Mouse (Mus musculus) hindbrain, embryonic 12.5 days (tissue): ENCODE measurements around the gene Eif3l. TPM values are rescaled to one million over a fixed set of nuclear protein-coding genes. Genes with fewer than 3 reads are reported as not detected.

Experiments used
- ATAC-seq: fragments of 200-750 bp; cut with Nextera tagmentation; 2 replicates; pipeline ENCODE4 v1.8.0; 2017; ENCODE audit warnings: moderate TSS enrichment; ENCODE audit not compliant: low FRiP score
- H3K27ac ChIP-seq: fragments of 300-500 bp; sonication (generic); 2 replicates; pipeline ENCODE4 v1.5.1; 2016; ENCODE audit warnings: mild to moderate bottlenecking
- H3K27me3 ChIP-seq: fragments of 300-500 bp; sonication (generic); 2 replicates; pipeline ENCODE4 v1.6.1; 2016; ENCODE audit warnings: mild to moderate bottlenecking
- H3K36me3 ChIP-seq: fragments of 300-500 bp; sonication (generic); 2 replicates; pipeline ENCODE4 v1.6.1; 2016; ENCODE audit warnings: mild to moderate bottlenecking
- H3K4me1 ChIP-seq: fragments of 300-500 bp; sonication (generic); 2 replicates; pipeline ENCODE4 v1.6.1; 2016
- H3K4me2 ChIP-seq: fragments of 300-500 bp; sonication (generic); replicated peaks from 2 replicates; pipeline ENCODE4 v1.6.1; 2016; ENCODE audit warnings: mild to moderate bottlenecking
- H3K4me3 ChIP-seq: fragments of 300-500 bp; sonication (generic); 2 replicates; pipeline ENCODE4 v1.5.1; 2016; ENCODE audit warnings: mild to moderate bottlenecking
- H3K9ac ChIP-seq: fragments of 300-500 bp; sonication (generic); 2 replicates; pipeline ENCODE4 v1.6.1; 2016; ENCODE audit warnings: mild to moderate bottlenecking, moderate library complexity
- H3K9me3 ChIP-seq: fragments of 300-500 bp; sonication (generic); replicated peaks from 2 replicates; pipeline ENCODE4 v1.6.1; 2016; ENCODE audit warnings: mild to moderate bottlenecking
- WGBS: fragments of 180-500 bp; shearing (Covaris S2); methylation state at CpG from one replicate; pipeline ENCODE4 v1.1.7; 2016; 5-methylcytosine and 5-hydroxymethylcytosine counted together
- polyA plus RNA-seq: library from polyadenylated mRNA; unstranded; fragments of >200 nt; fragmentation: Nextera tagmentation; extraction: Ambion mirVana; gene quantifications from 2 replicates; pipeline ENCODE4 v1.2.1, GENCODE M21; 2016

Eif3l gene
- polyA plus RNA-seq, 1 experiment from 2014 or later = 190 TPM

DNA sequence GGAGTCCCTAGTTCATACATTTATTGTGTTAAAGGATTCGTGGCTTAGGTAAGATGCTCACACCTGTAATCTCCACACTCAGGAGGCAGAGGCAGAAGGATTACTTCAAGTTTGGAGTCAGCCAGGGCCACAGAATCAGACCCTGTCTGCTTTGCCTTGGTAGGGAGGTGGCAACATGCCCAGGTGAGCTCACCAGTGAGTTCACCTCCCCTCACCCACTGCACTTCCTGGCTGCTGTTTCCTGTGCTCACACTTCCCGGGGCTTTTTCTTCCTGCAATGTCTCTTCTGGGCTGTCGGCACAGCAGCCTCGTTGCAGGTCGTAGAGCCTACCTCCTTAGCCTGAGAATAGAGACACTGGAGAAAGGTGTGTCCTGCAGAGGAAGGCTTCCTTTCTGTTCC, 40.3 kb downstream of the Eif3l start:
- no peak for ATAC-seq
- no peak overlapping the region for H3K4me2 ChIP-seq
- no peaks in the 10 kb centered on the region for H3K9me3 ChIP-seq
- H3K9ac ChIP-seq = no peak overlapping the region
- H3K27ac ChIP-seq = no peak overlapping the region
- no peak overlapping the region for H3K4me3 ChIP-seq
- H3K36me3 ChIP-seq = peaks cover 54% of the 10 kb centered on the region
- H3K4me1 ChIP-seq = peaks cover 13% of the 10 kb centered on the region
- WGBS = 67% methylated on average over 5 of the region's 5 CpGs
- H3K27me3 ChIP-seq = 0 out of 2 replicates have a peak, but pooled peaks cover 6% of the 10 kb centered on the region

GRCm38 (mm10) chr15:79119491-79119890, 44.5 kb downstream of the Eif3l start:
- Histone ChIP-seq H3K36me3 (peaks cover 80% of the 10 kb centered on the region), H3K27me3 (no peaks in the 10 kb centered on the region), H3K4me2 (no peak overlapping the region), H3K4me3 (no peak overlapping the region), H3K9me3 (no peaks in the 10 kb centered on the region), H3K4me1 (no peaks in the 10 kb centered on the region), H3K9ac (no peak overlapping the region), H3K27ac (no peak overlapping the region)
- ATAC-seq = no peak
- 87% methylated on average over 9 of the region's 9 CpGs for WGBS

GRCm38 (mm10) chr15:79122119-79122518, 47.1 kb downstream of the Eif3l start:
- Histone ChIP-seq H3K27me3 (no peaks in the 10 kb centered on the region), H3K36me3 (peaks cover 69% of the 10 kb centered on the region), H3K4me2 (no peak overlapping the region), H3K4me3 (no peak overlapping the region), H3K27ac (no peak overlapping the region), H3K9me3 (no peaks in the 10 kb centered on the region), H3K9ac (no peak overlapping the region), H3K4me1 (no peaks in the 10 kb centered on the region)
- WGBS = 57% methylated on average over 4 of the region's 4 CpGs
- ATAC-seq = no peak

GRCm38 (mm10) chr15:79122546-79122945, 47.6 kb downstream of the Eif3l start:
- H3K27ac ChIP-seq = no peak overlapping the region
- peaks cover 69% of the 10 kb centered on the region for H3K36me3 ChIP-seq
- WGBS = 86% methylated on average over 13 of the region's 13 CpGs

GRCm38 (mm10) chr15:79123751-79124150, 48.8 kb downstream of the Eif3l start:
- Histone ChIP-seq H3K4me1 (no peaks in the 10 kb centered on the region), H3K27me3 (no peaks in the 10 kb centered on the region), H3K36me3 (peaks cover 70% of the 10 kb centered on the region), H3K9me3 (0 out of 2 replicates have a peak, but pooled peaks cover 7% of the 10 kb centered on the region), H3K4me3 (no peak overlapping the region), H3K4me2 (no peak overlapping the region), H3K27ac (no peak overlapping the region), H3K9ac (no peak overlapping the region)
- 88% methylated on average over 6 of the region's 6 CpGs for WGBS
- ATAC-seq = no peak

More at GRCm38 (mm10) chr15:79122546-79122945, 47.6 kb downstream of the Eif3l start:
- H3K4me1 ChIP-seq = no peaks in the 10 kb centered on the region
- no peak for ATAC-seq
- H3K4me3 ChIP-seq = no peak overlapping the region
- no peaks in the 10 kb centered on the region for H3K27me3 ChIP-seq
- H3K9me3 ChIP-seq = no peaks in the 10 kb centered on the region
- H3K4me2 ChIP-seq = no peak overlapping the region
- no peak overlapping the region for H3K9ac ChIP-seq

GRCm38 (mm10) chr15:79124331-79124875, 49.4 kb downstream of the Eif3l start:
- Histone ChIP-seq H3K9me3 (0 out of 2 replicates have a peak, but pooled peaks cover 7% of the 10 kb centered on the region), H3K4me2 (no peak overlapping the region), H3K4me3 (no peak overlapping the region), H3K9ac (no peak overlapping the region), H3K4me1 (no peaks in the 10 kb centered on the region), H3K27me3 (no peaks in the 10 kb centered on the region), H3K36me3 (peaks cover 71% of the 10 kb centered on the region), H3K27ac (no peak overlapping the region)
- no peak for ATAC-seq
- 87% methylated on average over 10 of the region's 10 CpGs for whole genome bisulfite sequencing

DNA sequence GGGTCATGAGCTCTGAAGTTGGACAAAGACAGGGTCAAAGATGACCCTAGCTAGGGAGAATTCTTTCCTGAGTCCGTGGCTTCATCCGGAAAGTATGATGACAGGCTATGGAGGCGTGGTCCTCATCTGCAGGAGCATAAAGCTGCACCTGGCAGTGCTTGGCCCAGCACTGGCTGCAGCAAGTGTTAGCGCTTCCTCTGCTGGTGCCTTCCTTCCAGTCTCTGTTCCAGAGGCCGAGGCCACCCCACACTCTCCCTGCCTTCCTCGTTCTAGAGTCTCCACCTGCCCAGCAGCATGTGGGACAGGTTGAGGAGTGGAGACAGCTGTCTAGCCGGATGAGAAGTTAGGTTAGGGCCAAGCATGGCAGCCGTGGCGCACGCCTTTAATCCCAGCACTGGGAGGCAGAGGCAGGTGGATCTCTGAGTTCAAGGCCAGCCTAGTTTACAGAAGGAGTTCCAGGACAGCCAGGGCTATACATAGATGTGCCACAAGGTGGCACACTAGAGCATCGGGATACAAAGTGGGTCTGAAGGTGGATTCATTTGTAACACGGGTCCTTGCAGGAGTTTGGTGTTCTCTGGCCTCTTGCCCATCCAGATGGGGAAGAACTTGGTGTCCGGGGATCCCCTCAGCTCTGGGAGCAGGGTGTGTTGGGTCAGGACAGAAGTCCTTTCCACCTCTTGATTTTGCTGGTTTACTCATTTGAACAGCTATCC, 51.4 kb downstream of the Eif3l start:
- Histone ChIP-seq H3K27me3 (no peaks in the 10 kb centered on the region), H3K36me3 (peaks cover 72% of the 10 kb centered on the region), H3K4me2 (no peak overlapping the region), H3K9me3 (0 out of 2 replicates have a peak, but pooled peaks cover 7% of the 10 kb centered on the region), H3K4me3 (no peak overlapping the region), H3K4me1 (no peaks in the 10 kb centered on the region), H3K9ac (no peak overlapping the region), H3K27ac (no peak overlapping the region)
- ATAC-seq = no peak
- WGBS = 81% methylated on average over 13 of the region's 13 CpGs

DNA sequence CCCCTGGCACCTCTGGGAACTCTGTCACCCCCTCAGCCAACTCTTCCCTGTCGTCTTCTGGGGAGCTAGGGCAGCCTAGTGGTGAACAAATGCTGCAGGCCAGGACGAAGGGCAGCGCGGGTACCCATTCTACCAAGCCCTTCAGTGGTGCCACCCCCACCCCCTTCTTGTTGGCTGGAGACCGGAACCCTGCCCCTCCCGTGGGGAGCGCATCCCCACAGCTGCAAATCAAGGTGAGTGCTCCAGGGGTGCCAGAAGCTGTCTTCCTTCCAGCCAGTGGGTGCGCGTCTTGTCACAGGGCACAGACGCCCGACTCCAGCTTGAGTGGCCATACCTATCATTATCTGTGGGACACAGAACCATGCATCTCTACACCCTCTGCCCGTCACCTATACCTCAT, 52.1 kb downstream of the Eif3l start:
- no peak overlapping the region for H3K9ac ChIP-seq
- no peak overlapping the region for H3K4me3 ChIP-seq
- no peaks in the 10 kb centered on the region for H3K4me1 ChIP-seq
- H3K9me3 ChIP-seq = 0 out of 2 replicates have a peak, but pooled peaks cover 7% of the 10 kb centered on the region
- no peak for ATAC-seq
- WGBS = 96% methylated on average over 12 of the region's 12 CpGs
- H3K4me2 ChIP-seq = no peak overlapping the region
- no peak overlapping the region for H3K27ac ChIP-seq
- H3K36me3 ChIP-seq = peaks cover 73% of the 10 kb centered on the region
- H3K27me3 ChIP-seq = no peaks in the 10 kb centered on the region

- Histone ChIP-seq H3K4me2 (no peak overlapping the region), H3K36me3 (peaks cover 74% of the 10 kb centered on the region), H3K27me3 (no peaks in the 10 kb centered on the region), H3K9ac (no peak overlapping the region), H3K27ac (no peak overlapping the region), H3K4me3 (no peak overlapping the region), H3K9me3 (0 out of 2 replicates have a peak, but pooled peaks cover 7% of the 10 kb centered on the region), H3K4me1 (no peaks in the 10 kb centered on the region)
- ATAC-seq = no peak
- WGBS = 97% methylated on average over 5 of the region's 5 CpGs
Observed at GRCm38 (mm10) chr15:79128208-79128607, 53.2 kb downstream of the Eif3l start.

DNA sequence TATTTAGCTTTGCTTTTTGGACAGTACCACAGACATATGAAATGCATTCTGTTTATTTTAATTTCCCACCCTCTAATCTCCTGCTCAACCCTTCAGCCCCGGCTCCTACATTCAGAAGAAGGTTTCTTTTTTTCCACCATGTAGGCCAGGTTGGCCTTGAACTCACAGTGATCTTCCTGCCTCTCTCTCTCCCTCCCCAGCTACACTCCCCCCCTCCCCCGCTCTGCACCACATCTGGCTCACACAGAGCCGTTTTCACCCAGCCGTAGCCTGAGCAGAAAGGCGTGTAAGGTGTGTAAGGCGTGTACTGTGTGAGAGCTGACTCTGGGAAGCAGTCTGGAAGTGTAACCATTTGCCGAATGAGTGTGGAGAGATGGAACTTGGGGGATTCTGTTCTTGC, 54.3 kb downstream of the Eif3l start:
- WGBS = 79% methylated on average over 7 of the region's 7 CpGs
- Histone ChIP-seq H3K9ac (no peak overlapping the region), H3K4me1 (no peaks in the 10 kb centered on the region), H3K9me3 (0 out of 2 replicates have a peak, but pooled peaks cover 7% of the 10 kb centered on the region), H3K27ac (no peak overlapping the region), H3K36me3 (peaks cover 74% of the 10 kb centered on the region), H3K4me3 (no peak overlapping the region), H3K4me2 (no peak overlapping the region), H3K27me3 (no peaks in the 10 kb centered on the region)
- ATAC-seq = no peak

GRCm38 (mm10) chr15:79130782-79131181, 55.8 kb downstream of the Eif3l start:
- Histone ChIP-seq H3K27ac (no peak overlapping the region), H3K36me3 (peaks cover 70% of the 10 kb centered on the region), H3K4me2 (no peak overlapping the region), H3K9me3 (0 out of 2 replicates have a peak, but pooled peaks cover 7% of the 10 kb centered on the region), H3K4me1 (no peaks in the 10 kb centered on the region), H3K9ac (no peak overlapping the region; the same call in 1 of the 2 replicates), H3K27me3 (no peaks in the 10 kb centered on the region), H3K4me3 (no peak overlapping the region)
- ATAC-seq = no peak
- 80% methylated on average over 10 of the region's 10 CpGs for WGBS

GRCm38 (mm10) chr15:79131442-79131841, 56.5 kb downstream of the Eif3l start:
- Histone ChIP-seq H3K4me1 (no peaks in the 10 kb centered on the region), H3K36me3 (peaks cover 69% of the 10 kb centered on the region), H3K4me3 (no peak overlapping the region), H3K9ac (no peak overlapping the region), H3K9me3 (0 out of 2 replicates have a peak, but pooled peaks cover 7% of the 10 kb centered on the region), H3K27ac (no peak overlapping the region), H3K27me3 (no peaks in the 10 kb centered on the region), H3K4me2 (no peak overlapping the region)
- 76% methylated on average over 7 of the region's 7 CpGs for WGBS
- ATAC-seq = no peak
